Mouse (Mus musculus) gastrocnemius, adult 18-20 months (tissue): ENCODE results near the gene Rnf144a. TPM values are rescaled to one million over a fixed set of nuclear protein-coding genes. Genes with fewer than 3 reads are reported as not detected.
"Not testable (repeated sequence)": the region's sequence is repeated elsewhere in the genome, so short reads cannot be mapped to it uniquely, and the experiment has no call there.

ENCODE experiments used
- DNase-seq: peaks from one replicate; pipeline ENCODE4 v3.0.0; 2021; ENCODE audit warnings: low spot score
- long read RNA-seq, 2 experiments: library from polyadenylated mRNA; stranded (forward); transcript quantifications; one replicate each; pipeline ENCODE4 v2.0.0; 2021
- total RNA-seq, 2 experiments: library from RNA; stranded (reverse); gene quantifications; 2 replicates each; pipeline ENCODE4 v1.2.3; 2021

The Rnf144a gene
- 1 to 10 TPM; 2.9 to 4.4 TPM for total RNA-seq
- long read RNA-seq, experiment 1 = 0 reads
- long read RNA-seq, experiment 2 = 0 reads

DNA sequence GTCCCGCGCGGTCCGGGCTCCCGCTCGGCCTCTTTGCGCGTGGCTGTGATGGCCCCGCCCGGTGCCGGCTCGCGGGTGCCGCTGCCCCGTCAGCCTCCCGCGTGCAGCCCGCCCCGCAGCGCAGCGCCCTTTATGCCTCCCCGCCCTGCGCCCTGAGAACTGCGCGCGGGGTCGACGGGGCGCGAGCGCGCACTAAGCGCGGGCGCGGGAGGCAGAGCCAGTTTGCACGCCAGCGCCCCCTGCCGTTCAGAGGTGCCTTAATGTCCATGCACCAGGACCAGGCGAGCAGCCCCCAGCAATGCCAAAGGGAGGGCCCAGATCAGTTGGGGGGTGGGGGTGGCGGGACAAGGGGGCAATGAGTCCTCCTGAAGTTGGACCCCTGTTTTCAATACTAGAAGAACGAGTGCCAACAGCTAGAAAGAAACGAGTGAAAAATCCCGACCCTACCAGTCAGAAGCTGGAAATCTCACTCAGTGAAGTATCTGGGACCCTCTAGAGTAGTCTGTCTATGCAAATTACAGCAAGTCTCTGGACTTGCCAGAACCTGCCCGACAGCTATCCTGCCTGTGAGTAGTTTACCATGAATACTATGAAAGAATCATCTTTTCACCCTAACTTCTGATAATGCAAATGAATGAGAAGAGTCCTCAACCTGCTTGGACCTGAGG is at the start of gene Rnf144a:
Gene Rnf144a, minus strand, starts transcription at position 151 of the 668 bp plus-strand sequence.
- peak; percentile 85 for DNase-seq

DNA sequence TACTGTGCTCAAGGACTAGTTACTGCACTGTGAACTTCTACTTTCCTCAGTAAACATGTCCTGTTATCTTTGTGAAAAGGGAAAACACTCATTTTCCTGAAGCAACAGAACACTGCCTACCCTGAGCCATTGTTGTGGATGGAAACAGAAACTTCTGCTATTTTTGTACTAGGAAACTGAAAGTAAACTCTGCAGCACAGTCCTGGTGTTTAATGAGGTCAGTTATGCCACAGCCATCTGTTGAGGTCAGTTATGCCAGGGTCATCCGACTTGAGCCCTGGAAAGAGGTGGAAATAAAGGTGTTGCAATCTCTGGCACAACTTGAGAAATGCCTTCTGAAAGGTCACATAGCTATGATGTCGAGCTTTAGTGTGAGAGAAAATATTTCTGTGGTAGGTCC is 45.0 kb upstream of the Rnf144a start:
- peak; percentile 39 for DNase-seq

DNA sequence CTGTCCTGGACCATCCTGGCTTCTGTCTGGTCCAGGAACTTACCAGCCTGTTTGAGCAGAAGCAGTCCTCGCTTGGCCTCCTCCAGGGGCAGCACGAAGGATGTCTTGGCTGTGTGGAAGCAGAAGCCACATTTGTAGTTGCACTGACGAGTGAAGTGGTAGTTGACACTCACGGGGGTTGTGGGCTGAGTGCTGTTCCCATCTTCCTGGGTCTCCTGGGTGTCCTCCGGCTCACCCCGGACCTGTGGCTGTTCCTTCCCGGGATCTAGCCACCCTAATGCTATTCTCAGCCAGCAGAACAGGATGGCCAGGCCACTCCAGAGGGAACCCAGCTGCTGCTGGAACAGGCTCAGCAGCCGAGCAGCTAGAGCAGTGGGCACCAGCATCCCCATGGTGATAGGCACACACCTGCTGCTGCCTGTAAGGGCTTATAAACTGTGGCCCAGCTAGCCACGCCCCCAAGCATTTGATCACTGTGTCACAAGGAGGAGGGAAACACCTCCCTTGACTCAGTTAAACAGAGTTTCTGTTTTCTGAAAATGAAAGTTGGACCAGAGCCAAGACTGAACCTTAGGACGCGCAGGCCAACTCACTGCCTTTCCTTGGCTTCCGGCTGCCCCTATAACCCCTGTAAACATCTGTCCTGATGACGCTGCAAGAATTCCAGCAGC is 41.1 kb upstream of the Rnf144a start, which contains the start of gene Rsad2:
Gene Rsad2, minus strand, starts transcription at position 425 of the 671 bp plus-strand sequence.
- DNase-seq = peak; percentile 67

- DNase-seq = no peak
Measured at GRCm38 (mm10) chr12:26454682-26455081, 39.6 kb upstream of the Rnf144a start.

- no peak for DNase-seq
Measured at GRCm38 (mm10) chr12:26452951-26453350, 37.9 kb upstream of the Rnf144a start.

- DNase-seq = no peak
Measured at GRCm38 (mm10) chr12:26451150-26451549, 36.1 kb upstream of the Rnf144a start.

GRCm38 (mm10) chr12:26449483-26449882 is 34.4 kb upstream of the Rnf144a start:
- DNase-seq = no peak

GRCm38 (mm10) chr12:26446377-26447045 is 31.5 kb upstream of the Rnf144a start:
- no peak for DNase-seq

DNA sequence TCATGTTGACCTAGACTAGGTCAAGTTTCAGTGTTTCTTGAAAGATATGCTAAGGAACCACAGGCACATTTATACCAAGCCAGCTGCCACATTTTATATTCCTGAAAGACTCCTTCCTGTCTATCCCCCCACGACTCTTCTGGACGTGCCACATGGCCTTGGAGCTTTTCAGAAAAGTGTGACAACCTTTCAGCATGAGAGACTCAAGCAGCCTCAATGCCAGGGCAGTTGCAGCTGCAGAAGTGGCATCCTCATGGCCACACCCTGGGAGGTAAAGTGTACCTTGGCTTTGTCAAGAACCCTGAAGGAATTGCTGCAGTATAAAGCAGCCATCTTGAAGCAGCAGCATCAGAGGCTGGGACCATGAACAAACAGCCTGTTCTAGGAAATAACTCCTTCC is 29.5 kb upstream of the Rnf144a start:
- DNase-seq = no peak

DNA sequence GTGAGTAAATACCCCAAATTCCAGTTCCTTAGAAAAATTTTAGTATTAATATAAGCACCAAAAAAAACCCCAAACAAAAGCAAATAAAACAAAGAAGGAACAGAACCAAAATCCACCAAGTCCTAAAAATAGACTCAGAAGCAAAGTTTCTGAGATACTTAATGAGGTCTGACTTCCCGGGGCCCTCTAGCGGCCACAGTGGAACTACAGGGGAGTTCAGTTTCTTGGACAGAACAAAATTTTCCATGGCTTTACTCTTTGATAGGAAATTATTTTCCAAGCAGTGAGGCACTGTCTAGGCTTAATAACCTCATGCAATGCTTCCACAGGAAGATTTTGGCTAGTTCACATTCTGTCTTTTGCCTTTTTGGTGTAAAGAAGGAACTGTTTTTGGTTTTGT is 29.0 kb upstream of the Rnf144a start:
- peak; percentile 85 for DNase-seq

DNA sequence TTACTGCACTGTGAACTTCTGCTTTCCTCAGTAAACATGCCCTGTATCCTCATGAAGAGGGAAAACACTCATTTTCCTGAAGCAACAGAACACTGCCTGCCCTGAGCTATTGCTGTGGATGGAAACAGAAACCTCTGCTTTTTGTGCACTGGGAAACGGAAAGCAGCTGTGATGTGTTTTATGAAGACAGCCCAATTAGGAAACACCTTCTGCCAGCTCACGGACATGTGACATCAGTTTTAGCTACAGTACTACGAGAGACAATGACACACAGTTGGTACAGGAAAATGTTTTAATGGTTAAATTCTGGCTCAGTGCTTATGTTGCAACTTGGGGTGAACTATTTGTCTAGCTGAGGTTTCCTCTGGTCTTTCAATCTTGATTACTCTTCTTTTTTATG is 24.3 kb upstream of the Rnf144a start:
- no peak for DNase-seq

GRCm38 (mm10) chr12:26437950-26438349 is 22.9 kb upstream of the Rnf144a start:
- no peak for DNase-seq

DNA sequence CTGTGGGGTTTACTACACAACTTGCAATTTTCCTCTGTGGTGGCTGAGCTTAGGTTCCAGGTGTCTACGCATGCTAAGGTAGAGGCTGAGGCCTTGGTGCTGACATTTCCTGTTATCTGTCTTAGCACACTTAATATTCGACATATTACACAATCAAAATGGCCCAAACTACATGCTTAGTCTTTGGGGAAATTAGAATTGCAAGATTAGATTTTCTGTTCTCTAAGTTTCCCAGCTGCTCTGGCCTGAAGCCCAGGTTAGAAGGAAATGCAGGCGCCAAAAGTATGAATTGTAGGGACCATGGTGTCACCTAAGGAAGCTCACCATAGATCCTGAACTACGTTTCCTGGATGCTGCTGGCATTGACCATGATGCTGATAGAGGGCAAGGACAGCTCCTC is 21.3 kb upstream of the Rnf144a start:
- peak; percentile 51 for DNase-seq

- not testable (repeated sequence) for DNase-seq
Measured at GRCm38 (mm10) chr12:26428771-26429170, 13.7 kb upstream of the Rnf144a start.

DNA sequence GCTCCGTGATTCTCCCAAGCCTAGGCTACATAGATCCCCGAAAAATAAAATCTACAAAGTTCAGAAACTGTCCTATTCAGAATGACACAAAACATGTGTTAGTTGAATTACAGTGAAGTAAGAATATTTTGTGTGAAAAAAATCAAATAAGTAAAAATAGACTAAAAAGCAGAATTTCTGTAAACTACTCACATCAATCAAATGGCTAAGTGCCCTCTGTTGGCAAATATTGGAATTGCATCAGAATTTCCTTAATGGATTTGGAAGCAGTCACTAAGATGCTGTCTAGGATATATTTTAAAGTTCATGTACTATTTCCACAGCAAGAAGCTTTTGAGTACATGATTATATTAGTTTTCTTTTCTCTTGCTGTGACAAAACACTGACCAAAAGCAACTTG is 9.8 kb upstream of the Rnf144a start:
- peak; percentile 38 for DNase-seq

- no peak for DNase-seq
Measured at GRCm38 (mm10) chr12:26418322-26418721, 3.3 kb upstream of the Rnf144a start.

- no peak for DNase-seq
Measured at GRCm38 (mm10) chr12:26416636-26417295, 1.7 kb upstream of the Rnf144a start.

GRCm38 (mm10) chr12:26414451-26415103 is 477 bp downstream of the Rnf144a start:
- DNase-seq = peak; percentile 12

DNA sequence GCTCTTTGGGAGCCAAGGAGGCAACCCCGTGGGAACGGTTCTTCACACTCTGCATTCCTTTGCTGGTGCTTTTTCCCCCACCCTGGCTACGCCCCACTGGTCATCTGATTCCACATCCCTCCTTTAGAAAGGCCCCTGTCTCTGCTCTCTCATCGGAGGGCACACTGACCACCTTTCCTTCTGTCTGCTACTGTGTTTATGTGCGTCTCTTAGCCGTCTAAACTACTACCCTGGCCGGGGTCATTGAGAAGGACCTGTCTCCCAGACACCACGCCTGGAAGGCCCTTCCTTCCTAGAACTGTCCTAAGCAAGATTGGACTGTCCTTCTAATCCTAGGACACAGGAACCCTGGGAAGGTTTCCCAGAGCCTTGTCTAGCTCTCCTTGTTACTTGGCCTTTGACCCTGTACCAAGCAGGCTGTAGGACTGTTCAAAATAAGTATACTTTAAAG is 1.1 kb downstream of the Rnf144a start:
- DNase-seq = no peak

DNA sequence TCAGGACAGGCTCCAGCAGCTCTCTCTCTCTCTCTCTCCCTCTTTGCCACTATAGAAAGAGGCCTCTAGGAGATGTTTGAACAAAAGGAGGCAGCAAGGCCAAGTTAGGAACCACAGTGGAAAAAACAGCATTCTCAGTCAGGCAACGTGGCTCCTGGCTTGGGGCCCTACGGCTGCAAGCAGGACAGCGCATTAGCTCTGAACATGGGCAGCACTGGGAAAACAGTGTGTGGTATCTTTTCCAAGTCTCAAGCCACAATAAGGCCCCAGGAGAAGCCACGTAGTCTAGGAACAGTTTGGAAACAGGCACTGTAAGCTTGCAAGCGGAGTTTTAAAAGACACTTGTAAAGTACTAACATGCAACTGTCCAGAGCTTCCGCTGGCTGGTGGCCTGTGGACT is 2.3 kb downstream of the Rnf144a start:
- peak; percentile 44 for DNase-seq

DNA sequence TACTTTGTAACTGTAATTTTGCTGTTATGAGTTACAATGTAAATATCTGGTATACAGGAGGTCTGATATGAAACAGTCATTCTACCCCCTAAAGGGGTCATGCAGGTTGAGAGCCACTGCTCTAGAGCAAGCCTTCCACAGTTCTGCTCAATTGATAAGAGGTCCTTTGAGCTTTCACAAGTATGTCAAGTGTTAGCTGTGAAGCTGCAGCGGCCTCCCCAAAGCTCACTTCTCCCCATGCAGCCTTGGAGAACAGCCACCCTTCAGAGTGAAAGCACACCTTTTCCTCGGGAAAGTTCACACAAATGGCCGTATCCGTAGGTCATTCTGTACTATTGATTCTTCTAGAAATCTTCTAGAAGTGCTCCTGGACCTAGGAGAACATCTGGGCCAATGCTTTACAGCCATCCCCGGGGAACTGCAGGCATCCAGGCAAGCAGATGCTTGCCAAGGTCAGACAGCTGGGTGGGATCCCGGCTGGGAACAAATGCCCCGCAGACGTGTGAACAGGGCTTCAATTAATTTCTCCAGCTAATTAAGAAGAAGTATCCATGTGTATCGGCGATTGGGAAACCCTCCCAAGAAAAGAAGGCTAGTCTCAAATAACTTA is 3.1 kb downstream of the Rnf144a start:
- DNase-seq = no peak
